Mouse (Mus musculus): ENCODE data around the gene Npdc1. TPM values are rescaled to one million over a fixed set of nuclear protein-coding genes. Genes with fewer than 3 reads are reported as not detected.

The Npdc1 gene
- polyA plus RNA-seq, 1 experiment from 2014 or later: 52.4 TPM

- 87% methylated on average over 20 of the region's 20 CpGs for WGBS
- ATAC-seq (ENCODE audit: low FRiP score, low TSS enrichment): no peak
Measured at GRCm38 (mm10) chr2:25441067-25441466, 41.9 kb downstream of the Npdc1 start.

GRCm38 (mm10) chr2:25442682-25443081 lies 43.5 kb downstream of the Npdc1 start:
- Histone ChIP-seq H3K4me3 (ENCODE audit: low read length) (no peak overlapping the region), H3K36me3 (ENCODE audit: insufficient read depth, low read length) (peaks cover 33% of the 10 kb centered on the region), H3K4me2 (replicated peaks; ENCODE audit: low read depth, low read length) (no peak overlapping the region), H3K9ac (replicated peaks; ENCODE audit: low read length) (no peak overlapping the region), H3K4me1 (ENCODE audit: insufficient read depth, low read length) (no peaks in the 10 kb centered on the region), H3K9me3 (ENCODE audit: low read length) (no peaks in the 10 kb centered on the region), H3K27me3 (ENCODE audit: insufficient read depth, low read length) (no peaks in the 10 kb centered on the region), H3K27ac (ENCODE audit: low read length) (no peak overlapping the region)
- no peak for ATAC-seq (ENCODE audit: low FRiP score, low TSS enrichment)
- WGBS: 77% methylated on average over 14 of the region's 14 CpGs

More at GRCm38 (mm10) chr2:25441067-25441466, 41.9 kb downstream of the Npdc1 start:
- Histone ChIP-seq H3K36me3 (ENCODE audit: insufficient read depth, low read length) (peaks cover 33% of the 10 kb centered on the region), H3K27me3 (ENCODE audit: insufficient read depth, low read length) (no peaks in the 10 kb centered on the region), H3K9me3 (ENCODE audit: low read length) (no peaks in the 10 kb centered on the region), H3K4me2 (replicated peaks; ENCODE audit: low read depth, low read length) (no peak overlapping the region), H3K4me3 (ENCODE audit: low read length) (no peak overlapping the region), H3K4me1 (ENCODE audit: insufficient read depth, low read length) (no peaks in the 10 kb centered on the region), H3K9ac (replicated peaks; ENCODE audit: low read length) (no peak overlapping the region), H3K27ac (ENCODE audit: low read length) (no peak overlapping the region)

GRCm38 (mm10) chr2:25450853-25451647 lies 51.9 kb downstream of the Npdc1 start:
- 76% methylated on average over 8 of the region's 8 CpGs for WGBS

GRCm38 (mm10) chr2:25452951-25453350 lies 53.8 kb downstream of the Npdc1 start:
- Histone ChIP-seq H3K36me3 (ENCODE audit: insufficient read depth, low read length) (no peaks in the 10 kb centered on the region), H3K4me1 (ENCODE audit: insufficient read depth, low read length) (no peaks in the 10 kb centered on the region), H3K27ac (ENCODE audit: low read length) (no peak overlapping the region), H3K4me3 (ENCODE audit: low read length) (no peak overlapping the region), H3K9me3 (ENCODE audit: low read length) (no peaks in the 10 kb centered on the region), H3K9ac (replicated peaks; ENCODE audit: low read length) (no peak overlapping the region), H3K27me3 (ENCODE audit: insufficient read depth, low read length) (no peaks in the 10 kb centered on the region), H3K4me2 (replicated peaks; ENCODE audit: low read depth, low read length) (no peak overlapping the region)
- 41% methylated on average over 1 of the region's 1 CpGs for WGBS
- no peak for ATAC-seq (ENCODE audit: low FRiP score, low TSS enrichment)

More at GRCm38 (mm10) chr2:25450853-25451647, 51.9 kb downstream of the Npdc1 start:
- H3K27ac ChIP-seq (ENCODE audit: low read length): no peak overlapping the region
- H3K4me3 ChIP-seq (ENCODE audit: low read length): no peak overlapping the region
- H3K4me1 ChIP-seq (ENCODE audit: insufficient read depth, low read length): no peaks in the 10 kb centered on the region
- no peaks in the 10 kb centered on the region for H3K27me3 ChIP-seq (ENCODE audit: insufficient read depth, low read length)
- no peaks in the 10 kb centered on the region for H3K9me3 ChIP-seq (ENCODE audit: low read length)
- no peak overlapping the region for H3K9ac ChIP-seq (replicated peaks; ENCODE audit: low read length)
- no peaks in the 10 kb centered on the region for H3K36me3 ChIP-seq (ENCODE audit: insufficient read depth, low read length)
- ATAC-seq (ENCODE audit: low FRiP score, low TSS enrichment): no peak
- H3K4me2 ChIP-seq (replicated peaks; ENCODE audit: low read depth, low read length): no peak overlapping the region

- Histone ChIP-seq H3K9ac (replicated peaks; ENCODE audit: low read length) (peak within 1 kb of the TSS; percentile 11; the same call in 1 of the 2 replicates), H3K36me3 (ENCODE audit: insufficient read depth, low read length) (no peaks in the 10 kb centered on the region), H3K27me3 (ENCODE audit: insufficient read depth, low read length) (no peaks in the 10 kb centered on the region), H3K4me2 (replicated peaks; ENCODE audit: low read depth, low read length) (no peak within 1 kb of the TSS), H3K4me1 (ENCODE audit: insufficient read depth, low read length) (peaks cover 11% of the 10 kb centered on the region), H3K4me3 (ENCODE audit: low read length) (no peak within 1 kb of the TSS), H3K27ac (ENCODE audit: low read length) (no peak within 1 kb of the TSS), H3K9me3 (ENCODE audit: low read length) (no peaks in the 10 kb centered on the region)
- ATAC-seq (ENCODE audit: low FRiP score, low TSS enrichment): no peak
- WGBS: 64% methylated on average over 14 of the region's 14 CpGs
Measured at GRCm38 (mm10) chr2:25456205-25456953, 57.2 kb downstream of the Npdc1 start, which contains the start of gene Clic3. Gene Clic3 (plus strand): TSS chr2:25456838.

GRCm38 (mm10) chr2:25457022-25457896 lies 58.1 kb downstream of the Npdc1 start:
- no peak overlapping the region for H3K4me3 ChIP-seq (ENCODE audit: low read length)
- no peak for ATAC-seq (ENCODE audit: low FRiP score, low TSS enrichment)
- no peak overlapping the region for H3K27ac ChIP-seq (ENCODE audit: low read length)
- H3K9me3 ChIP-seq (ENCODE audit: low read length): no peaks in the 10 kb centered on the region
- H3K36me3 ChIP-seq (ENCODE audit: insufficient read depth, low read length): no peaks in the 10 kb centered on the region
- H3K9ac ChIP-seq (replicated peaks; ENCODE audit: low read length): no peak overlapping the region
- no peak overlapping the region for H3K4me2 ChIP-seq (replicated peaks; ENCODE audit: low read depth, low read length)
- 82% methylated on average over 9 of the region's 9 CpGs for WGBS
- peaks cover 13% of the 10 kb centered on the region for H3K4me1 ChIP-seq (ENCODE audit: insufficient read depth, low read length)
- no peaks in the 10 kb centered on the region for H3K27me3 ChIP-seq (ENCODE audit: insufficient read depth, low read length)

GRCm38 (mm10) chr2:25458911-25459310 lies 59.8 kb downstream of the Npdc1 start:
- 73% methylated on average over 5 of the region's 5 CpGs for WGBS
- Histone ChIP-seq H3K4me3 (ENCODE audit: low read length) (no peak overlapping the region), H3K4me1 (ENCODE audit: insufficient read depth, low read length) (peaks cover 13% of the 10 kb centered on the region), H3K9me3 (ENCODE audit: low read length) (no peaks in the 10 kb centered on the region), H3K4me2 (replicated peaks; ENCODE audit: low read depth, low read length) (no peak overlapping the region), H3K36me3 (ENCODE audit: insufficient read depth, low read length) (no peaks in the 10 kb centered on the region), H3K27me3 (ENCODE audit: insufficient read depth, low read length) (no peaks in the 10 kb centered on the region), H3K27ac (ENCODE audit: low read length) (no peak overlapping the region), H3K9ac (replicated peaks; ENCODE audit: low read length) (no peak overlapping the region)
- no peak for ATAC-seq (ENCODE audit: low FRiP score, low TSS enrichment)

Small RNA genes lying within 50 kb of the gene (microRNA-seq; reads per million reads assigned to microRNA genes)
- not detected for gene Mir3087

Other genes starting within 250 kb of the Npdc1 start
- gene Nrarp, start 218.6 kb upstream of the Npdc1 start, polyA plus RNA-seq (2015; fragmentation: Nextera tagmentation; extraction: Ambion mirVana): 18.4 and 18.8 TPM in 2 replicates
- gene Tor4a, start 202.5 kb upstream of the Npdc1 start, polyA plus RNA-seq (2015; fragmentation: Nextera tagmentation; extraction: Ambion mirVana): 16.0 and 16.8 TPM in 2 replicates
- gene Nelfb, start 187.9 kb upstream of the Npdc1 start, polyA plus RNA-seq (2015; fragmentation: Nextera tagmentation; extraction: Ambion mirVana): 131 and 138 TPM in 2 replicates
- 0.54 and 0.82 TPM in 2 replicates for gene Stpg3, start 184.7 kb upstream of the Npdc1 start, polyA plus RNA-seq (2015; fragmentation: Nextera tagmentation; extraction: Ambion mirVana)
- gene Fam166a, start 180.6 kb upstream of the Npdc1 start, polyA plus RNA-seq (2015; fragmentation: Nextera tagmentation; extraction: Ambion mirVana): 0.37 TPM in 1 of 2 replicates, not detected in the other
- 627 and 671 TPM in 2 replicates for gene Tubb4b, start 174.6 kb upstream of the Npdc1 start, polyA plus RNA-seq (2015; fragmentation: Nextera tagmentation; extraction: Ambion mirVana)
- 1.9 and 2.0 TPM in 2 replicates for gene Slc34a3, start 165.0 kb upstream of the Npdc1 start, polyA plus RNA-seq (2015; fragmentation: Nextera tagmentation; extraction: Ambion mirVana)
- 0.55 and 0.69 TPM in 2 replicates for gene Rnf224, start 162.6 kb upstream of the Npdc1 start, polyA plus RNA-seq (2015; fragmentation: Nextera tagmentation; extraction: Ambion mirVana)
- gene Rnf208, start 157.1 kb upstream of the Npdc1 start, polyA plus RNA-seq (2015; fragmentation: Nextera tagmentation; extraction: Ambion mirVana): 24.0 and 26.3 TPM in 2 replicates
- gene Cysrt1, start 156.9 kb upstream of the Npdc1 start, polyA plus RNA-seq (2015; fragmentation: Nextera tagmentation; extraction: Ambion mirVana): 0.21 and 0.30 TPM in 2 replicates
- gene AL732309.1, start 152.5 kb upstream of the Npdc1 start, polyA plus RNA-seq (2015; fragmentation: Nextera tagmentation; extraction: Ambion mirVana): 6.1 and 7.0 TPM in 2 replicates
- gene Tmem203, start 143.9 kb upstream of the Npdc1 start, polyA plus RNA-seq (2015; fragmentation: Nextera tagmentation; extraction: Ambion mirVana): 24.8 and 25.6 TPM in 2 replicates
- gene Tprn, start 136.7 kb upstream of the Npdc1 start, polyA plus RNA-seq (2015; fragmentation: Nextera tagmentation; extraction: Ambion mirVana): 12.0 and 12.1 TPM in 2 replicates
- 209 and 211 TPM in 2 replicates for gene Ssna1, start 126.9 kb upstream of the Npdc1 start, polyA plus RNA-seq (2015; fragmentation: Nextera tagmentation; extraction: Ambion mirVana)
- 146 and 152 TPM in 2 replicates for gene Anapc2, start 126.9 kb upstream of the Npdc1 start, polyA plus RNA-seq (2015; fragmentation: Nextera tagmentation; extraction: Ambion mirVana)
- not detected in 2 replicates for gene Tmem210, start 111.2 kb upstream of the Npdc1 start, polyA plus RNA-seq (2015; fragmentation: Nextera tagmentation; extraction: Ambion mirVana)
- not detected in 2 replicates for gene Lrrc26, start 109.4 kb upstream of the Npdc1 start, polyA plus RNA-seq (2015; fragmentation: Nextera tagmentation; extraction: Ambion mirVana)
- gene Grin1, start 80.2 kb upstream of the Npdc1 start, polyA plus RNA-seq (2015; fragmentation: Nextera tagmentation; extraction: Ambion mirVana): 0.22 and 0.60 TPM in 2 replicates
- 53.7 and 57.5 TPM in 2 replicates for gene Man1b1, start 67.0 kb upstream of the Npdc1 start, polyA plus RNA-seq (2015; fragmentation: Nextera tagmentation; extraction: Ambion mirVana)
- gene Dpp7, start 43.0 kb upstream of the Npdc1 start, polyA plus RNA-seq (2015; fragmentation: Nextera tagmentation; extraction: Ambion mirVana): 32.8 and 33.2 TPM in 2 replicates
- gene Uap1l1, start 33.7 kb upstream of the Npdc1 start, polyA plus RNA-seq (2015; fragmentation: Nextera tagmentation; extraction: Ambion mirVana): 38.9 and 49.2 TPM in 2 replicates
- 39.3 and 41.2 TPM in 2 replicates for gene Sapcd2, start 27.0 kb upstream of the Npdc1 start, polyA plus RNA-seq (2015; fragmentation: Nextera tagmentation; extraction: Ambion mirVana)
- 5.5 and 6.4 TPM in 2 replicates for gene Entpd2, start 3.5 kb upstream of the Npdc1 start, polyA plus RNA-seq (2015; fragmentation: Nextera tagmentation; extraction: Ambion mirVana)
- gene Fut7, start 23.9 kb downstream of the Npdc1 start, polyA plus RNA-seq (2015; fragmentation: Nextera tagmentation; extraction: Ambion mirVana): not detected in 2 replicates
- gene Abca2, start 29.4 kb downstream of the Npdc1 start, polyA plus RNA-seq (2015; fragmentation: Nextera tagmentation; extraction: Ambion mirVana): 12.7 and 14.3 TPM in 2 replicates
- 3.9 and 8.5 TPM in 2 replicates for gene Clic3, start 57.5 kb downstream of the Npdc1 start, polyA plus RNA-seq (2015; fragmentation: Nextera tagmentation; extraction: Ambion mirVana)
- gene Paxx, start 61.7 kb downstream of the Npdc1 start, polyA plus RNA-seq (2015; fragmentation: Nextera tagmentation; extraction: Ambion mirVana): 33.8 and 35.9 TPM in 2 replicates
- 1.8 and 4.7 TPM in 2 replicates for gene Ptgds, start 70.7 kb downstream of the Npdc1 start, polyA plus RNA-seq (2015; fragmentation: Nextera tagmentation; extraction: Ambion mirVana)
- gene Lcn12, start 94.6 kb downstream of the Npdc1 start, polyA plus RNA-seq (2015; fragmentation: Nextera tagmentation; extraction: Ambion mirVana): not detected in 2 replicates
- gene Fbxw5, start 101.4 kb downstream of the Npdc1 start, polyA plus RNA-seq (2015; fragmentation: Nextera tagmentation; extraction: Ambion mirVana): 105 and 115 TPM in 2 replicates
- 9.5 and 9.6 TPM in 2 replicates for gene C8g, start 102.4 kb downstream of the Npdc1 start, polyA plus RNA-seq (2015; fragmentation: Nextera tagmentation; extraction: Ambion mirVana)
- gene Traf2, start 147.6 kb downstream of the Npdc1 start, polyA plus RNA-seq (2015; fragmentation: Nextera tagmentation; extraction: Ambion mirVana): 40.6 and 43.6 TPM in 2 replicates
- gene Edf1, start 158.5 kb downstream of the Npdc1 start, polyA plus RNA-seq (2015; fragmentation: Nextera tagmentation; extraction: Ambion mirVana): 372 and 373 TPM in 2 replicates
- 12.2 and 14.7 TPM in 2 replicates for gene Mamdc4, start 175.5 kb downstream of the Npdc1 start, polyA plus RNA-seq (2015; fragmentation: Nextera tagmentation; extraction: Ambion mirVana)
- 193 and 206 TPM in 2 replicates for gene Phpt1, start 175.9 kb downstream of the Npdc1 start, polyA plus RNA-seq (2015; fragmentation: Nextera tagmentation; extraction: Ambion mirVana)
- 0.18 and 0.22 TPM in 2 replicates for gene Ajm1, start 182.4 kb downstream of the Npdc1 start, polyA plus RNA-seq (2015; fragmentation: Nextera tagmentation; extraction: Ambion mirVana)
- 69.8 and 73.9 TPM in 2 replicates for gene Rabl6, start 209.2 kb downstream of the Npdc1 start, polyA plus RNA-seq (2015; fragmentation: Nextera tagmentation; extraction: Ambion mirVana)
- gene Ccdc183, start 218.3 kb downstream of the Npdc1 start, polyA plus RNA-seq (2015; fragmentation: Nextera tagmentation; extraction: Ambion mirVana): 0.27 and 0.33 TPM in 2 replicates
- 36.1 and 37.6 TPM in 2 replicates for gene Tmem141, start 222.7 kb downstream of the Npdc1 start, polyA plus RNA-seq (2015; fragmentation: Nextera tagmentation; extraction: Ambion mirVana)
- gene Fcna, start 228.7 kb downstream of the Npdc1 start, polyA plus RNA-seq (2015; fragmentation: Nextera tagmentation; extraction: Ambion mirVana): 2.6 and 3.2 TPM in 2 replicates

All from kidney, embryonic 16.5 days (tissue).